Mouse (Mus musculus) mature B cell (primary cell): ENCODE data around the gene Cln5.

Experiments
- in situ Hi-C: fragments of 300-500 bp; cut with MboI; formaldehyde crosslinking; loops from 2 replicates; pipeline ENCODE4 v1.14.3; 2019

The Cln5 gene

DNA sequence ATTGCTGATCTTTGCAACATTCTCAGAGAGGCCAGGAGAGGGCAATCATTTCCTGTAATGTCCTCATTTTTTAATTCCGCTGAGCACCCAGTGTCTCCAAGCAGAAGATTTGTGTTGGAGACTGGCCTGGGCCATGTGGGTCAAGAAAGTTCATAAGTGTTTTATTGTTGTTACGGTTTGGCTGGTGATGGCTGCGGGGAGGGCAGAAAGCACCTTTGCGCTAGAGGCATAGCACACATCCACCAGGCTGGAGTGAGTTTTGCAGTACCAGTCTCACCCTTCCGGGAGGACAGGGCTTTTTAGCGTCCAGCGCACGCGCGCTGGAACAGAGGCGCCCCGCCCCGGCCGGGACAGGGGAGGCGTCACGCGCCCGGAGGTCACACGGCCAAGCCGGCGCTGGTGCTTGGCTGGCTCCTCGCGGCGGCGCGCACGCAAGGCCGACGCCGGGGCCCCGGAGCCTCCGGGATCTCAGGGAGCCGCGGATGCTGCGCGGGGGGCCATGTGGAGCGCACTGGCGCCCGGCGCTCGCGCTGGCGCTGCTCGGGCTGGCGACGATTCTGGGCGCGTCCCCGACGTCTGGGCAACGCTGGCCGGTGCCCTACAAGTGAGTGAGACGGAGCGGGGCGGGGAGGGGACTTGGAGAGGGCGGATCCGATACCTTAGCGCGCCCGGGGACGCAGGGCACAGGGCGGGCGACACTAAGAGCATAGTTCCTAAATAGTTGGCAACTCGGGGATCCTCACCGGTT is at the start of gene Cln5:
TSS of gene Cln5 (plus strand) at position 353 of the 748 bp plus-strand sequence.
- in situ Hi-C loops = loop anchor here (25.0 kb wide), 1 partner anchor 617 kb away; no protein-coding TSS in a partner anchor

DNA sequence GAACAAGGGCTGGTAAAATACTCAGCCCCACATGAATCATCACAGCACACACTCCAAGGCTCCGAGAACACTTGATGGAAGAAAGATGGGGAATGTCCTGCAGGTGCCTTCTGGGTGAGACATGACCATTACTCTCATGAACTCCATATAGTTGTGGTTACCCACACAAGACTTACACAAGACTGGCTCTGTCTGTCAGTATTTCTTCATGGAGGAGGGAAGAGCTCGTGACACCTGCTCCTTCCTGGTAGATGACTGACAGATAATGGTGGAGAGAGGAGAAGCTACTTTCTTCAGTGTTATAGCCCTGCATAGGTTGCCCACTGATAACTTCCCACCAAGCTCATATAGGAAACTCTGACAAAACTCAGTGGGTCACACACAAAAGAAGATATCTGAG is 40.8 kb upstream of the Cln5 start:
- in situ Hi-C loops = loop anchor here (25.0 kb wide), 1 partner anchor 1092 kb away; no protein-coding TSS in a partner anchor

DNA sequence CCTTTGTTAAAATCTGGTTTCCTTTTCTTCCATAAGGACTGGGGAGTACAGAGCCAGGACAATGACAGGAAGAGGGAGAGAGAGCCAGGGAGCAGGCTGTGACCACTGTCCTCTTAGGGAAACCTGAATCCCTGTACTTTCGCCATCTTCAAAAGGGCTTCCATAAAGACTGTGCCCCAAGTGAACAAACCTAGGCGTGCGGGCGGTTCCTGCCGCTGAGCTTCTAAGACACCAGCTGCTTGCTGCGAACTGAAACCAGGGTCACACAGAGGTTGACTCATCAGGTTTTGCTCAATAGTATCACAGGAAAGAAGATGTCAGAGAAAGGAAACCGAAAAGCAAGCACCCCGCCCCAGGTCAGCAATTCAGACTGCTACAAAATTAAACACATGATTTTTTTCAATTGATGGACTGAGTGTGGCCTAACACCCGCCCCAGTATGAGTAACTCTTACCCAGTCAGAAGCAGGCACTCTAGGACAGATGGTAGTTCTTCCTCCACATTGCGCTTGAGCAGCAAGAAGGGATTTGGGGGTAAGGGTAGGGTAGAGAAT is 36.7 kb upstream of the Cln5 start:
- in situ Hi-C loops = loop anchor here (25.0 kb wide), 1 partner anchor 1096 kb away; no protein-coding TSS in a partner anchor

DNA sequence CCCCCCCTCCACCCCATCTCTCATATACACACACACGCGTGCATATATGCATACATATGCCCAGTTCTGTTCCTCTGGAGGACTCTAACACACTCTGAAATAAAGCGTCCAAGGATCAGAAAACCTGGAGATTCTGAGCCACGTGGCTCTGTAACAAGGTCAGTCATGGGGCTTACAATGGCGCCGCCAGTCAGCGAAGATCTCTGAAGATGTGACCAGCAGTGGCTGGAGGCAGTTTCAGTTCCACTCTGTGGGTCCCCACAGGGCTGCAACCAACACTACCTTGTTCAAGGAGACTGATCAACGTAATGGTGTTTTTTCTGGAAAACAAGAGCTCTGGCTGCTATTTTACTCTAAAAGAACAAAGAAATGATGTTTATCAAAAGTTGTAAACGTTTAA is 35.9 kb upstream of the Cln5 start:
- in situ Hi-C loops = loop anchor here (25.0 kb wide), 1 partner anchor 1097 kb away; no protein-coding TSS in a partner anchor

DNA sequence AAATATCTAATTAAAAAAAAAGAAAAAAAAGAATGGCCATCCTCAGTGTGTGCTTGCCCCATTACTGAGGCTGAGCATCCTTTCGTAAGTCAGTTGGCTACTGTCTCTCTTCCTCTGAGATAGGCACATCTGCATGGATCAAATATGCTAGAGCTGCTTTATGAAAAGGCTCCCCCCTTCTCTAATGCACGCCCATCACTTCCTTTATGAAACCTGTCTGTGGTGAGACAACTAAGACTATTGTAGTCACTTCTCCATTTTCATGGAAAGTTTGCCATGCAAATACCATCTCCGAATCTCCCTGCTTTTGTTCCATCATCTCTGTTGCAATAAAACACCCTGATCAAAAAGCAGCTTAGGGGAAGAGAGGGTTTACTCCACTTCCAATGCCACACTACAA is 33.0 kb upstream of the Cln5 start:
- in situ Hi-C loops = loop anchor here (25.0 kb wide), 1 partner anchor 1100 kb away; no protein-coding TSS in a partner anchor

GRCm38 (mm10) chr14:103046677-103047076 is 23.3 kb upstream of the Cln5 start, which contains the start of gene Acod1:
Gene Acod1, plus strand, starts transcription at chr14:103046977.
- in situ Hi-C loops = loop anchor here (5.0 to 25.0 kb wide), 2 partner anchors 34 to 1109 kb away; no protein-coding TSS in a partner anchor

DNA sequence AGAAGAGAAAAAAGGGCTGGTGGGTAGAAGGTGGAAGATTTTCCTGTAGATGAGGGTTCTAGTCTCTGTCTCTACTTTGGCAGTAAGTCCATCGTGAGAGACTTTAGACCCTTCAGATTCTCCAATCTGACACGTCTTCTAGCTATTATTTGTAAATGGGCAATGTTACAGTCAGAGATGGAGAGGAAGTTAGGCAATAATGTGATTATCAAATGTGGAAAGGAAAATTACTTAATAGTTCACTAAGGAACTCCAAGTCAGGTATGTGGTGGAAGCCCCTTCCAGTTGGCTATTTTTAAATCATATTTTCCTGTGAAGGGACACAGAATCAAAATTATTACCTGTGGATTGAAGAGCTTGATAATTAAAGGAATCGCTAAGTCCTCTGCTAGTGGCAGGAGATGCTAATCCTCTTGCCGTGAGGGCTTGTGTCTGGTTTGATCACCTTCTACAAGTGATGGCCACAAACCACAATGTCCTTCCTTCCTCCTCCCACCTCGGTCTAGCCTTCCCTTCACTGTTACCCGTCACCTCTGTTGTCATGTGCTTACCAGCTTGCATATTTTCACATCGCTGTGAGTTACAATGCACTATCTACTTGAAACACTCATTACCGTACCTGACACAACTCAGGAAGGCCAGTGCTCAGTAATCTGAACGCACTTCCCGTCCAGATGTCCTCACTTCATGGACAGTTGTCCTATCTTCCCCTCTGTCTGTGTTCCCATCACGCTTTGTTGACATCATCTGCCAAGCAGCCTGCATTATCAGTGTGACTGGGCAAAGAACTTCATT is 21.5 kb upstream of the Cln5 start:
- in situ Hi-C loops = loop anchor here (5.0 to 25.0 kb wide), 2 partner anchors 36 to 1111 kb away; no protein-coding TSS in a partner anchor

DNA sequence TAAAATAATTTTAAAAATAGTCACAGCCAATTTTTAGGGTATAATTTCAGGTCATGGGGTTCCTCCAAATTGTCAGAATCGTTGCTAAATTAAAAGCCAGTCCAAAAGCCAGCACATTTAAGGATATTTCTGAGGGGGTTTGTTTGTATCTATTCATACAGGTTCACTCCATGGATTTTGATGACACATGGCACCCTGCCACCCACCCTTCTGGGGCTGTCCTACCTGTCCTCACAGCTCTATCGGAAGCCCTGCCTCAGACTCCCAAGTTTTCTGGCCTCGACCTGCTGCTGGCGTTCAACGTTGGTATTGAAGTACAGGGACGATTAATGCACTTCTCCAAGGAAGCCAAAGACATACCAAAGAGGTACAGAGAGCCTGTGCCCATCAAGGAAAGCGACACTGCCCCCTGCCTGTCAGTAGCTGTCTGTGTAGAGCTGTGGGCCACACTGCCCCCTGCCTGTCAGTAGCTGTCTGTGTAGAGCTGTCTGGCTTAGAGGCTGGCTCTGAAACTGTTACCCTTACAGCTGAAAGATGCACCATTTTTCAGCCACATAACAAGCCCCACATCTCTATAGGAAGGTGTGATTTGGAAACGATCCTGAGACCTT is 18.8 kb upstream of the Cln5 start:
- in situ Hi-C loops = loop anchor here (25.0 kb wide), 1 partner anchor 636 kb away; no protein-coding TSS in a partner anchor

DNA sequence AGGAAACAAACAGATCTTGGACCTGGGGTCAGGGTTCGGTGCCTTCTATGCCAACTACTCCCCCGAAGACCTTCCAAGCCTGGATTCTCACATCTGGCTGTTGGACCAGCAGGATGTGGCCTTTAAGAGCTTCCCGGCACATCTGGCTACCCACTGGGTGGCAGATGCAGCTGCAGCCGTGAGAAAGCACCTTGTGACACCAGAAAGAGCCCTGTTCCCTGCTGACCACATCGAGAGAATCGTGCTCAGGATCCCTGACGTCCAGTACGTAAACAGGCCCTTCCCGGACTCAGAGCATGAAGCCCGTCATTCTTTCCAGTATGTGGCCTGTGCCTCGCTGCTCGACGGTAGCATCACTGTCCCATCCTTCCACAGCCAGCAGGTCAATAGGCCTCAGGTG is 15.3 kb upstream of the Cln5 start:
- in situ Hi-C loops = loop anchor here (25.0 kb wide), 1 partner anchor 633 kb away; no protein-coding TSS in a partner anchor

DNA sequence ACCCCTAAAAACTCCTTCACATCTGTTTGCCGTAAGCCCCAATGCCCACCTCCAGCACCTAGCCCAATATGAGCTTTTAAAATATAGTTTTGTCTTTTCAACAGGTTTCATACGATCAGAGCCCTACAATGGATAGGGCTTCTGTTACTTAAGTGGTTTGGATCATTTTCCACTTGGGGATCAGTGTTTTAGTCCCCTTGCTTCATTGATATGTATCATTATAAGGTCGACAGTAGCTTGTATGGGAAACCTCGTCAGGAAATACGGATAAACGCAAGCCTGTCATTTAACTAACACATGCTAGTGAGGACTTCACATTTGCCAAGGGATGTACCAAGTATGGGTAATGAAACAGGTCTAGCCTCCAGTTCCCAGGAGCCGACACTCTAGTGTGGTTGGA is 13.4 kb upstream of the Cln5 start:
- in situ Hi-C loops = loop anchor here (25.0 kb wide), 1 partner anchor 631 kb away; no protein-coding TSS in a partner anchor

GRCm38 (mm10) chr14:103058998-103059397 is 11.0 kb upstream of the Cln5 start:
- in situ Hi-C loops = loop anchor here (25.0 kb wide), 1 partner anchor 628 kb away; no protein-coding TSS in a partner anchor

GRCm38 (mm10) chr14:103059495-103059894 is 10.5 kb upstream of the Cln5 start:
- in situ Hi-C loops = loop anchor here (25.0 kb wide), 1 partner anchor 628 kb away; no protein-coding TSS in a partner anchor

DNA sequence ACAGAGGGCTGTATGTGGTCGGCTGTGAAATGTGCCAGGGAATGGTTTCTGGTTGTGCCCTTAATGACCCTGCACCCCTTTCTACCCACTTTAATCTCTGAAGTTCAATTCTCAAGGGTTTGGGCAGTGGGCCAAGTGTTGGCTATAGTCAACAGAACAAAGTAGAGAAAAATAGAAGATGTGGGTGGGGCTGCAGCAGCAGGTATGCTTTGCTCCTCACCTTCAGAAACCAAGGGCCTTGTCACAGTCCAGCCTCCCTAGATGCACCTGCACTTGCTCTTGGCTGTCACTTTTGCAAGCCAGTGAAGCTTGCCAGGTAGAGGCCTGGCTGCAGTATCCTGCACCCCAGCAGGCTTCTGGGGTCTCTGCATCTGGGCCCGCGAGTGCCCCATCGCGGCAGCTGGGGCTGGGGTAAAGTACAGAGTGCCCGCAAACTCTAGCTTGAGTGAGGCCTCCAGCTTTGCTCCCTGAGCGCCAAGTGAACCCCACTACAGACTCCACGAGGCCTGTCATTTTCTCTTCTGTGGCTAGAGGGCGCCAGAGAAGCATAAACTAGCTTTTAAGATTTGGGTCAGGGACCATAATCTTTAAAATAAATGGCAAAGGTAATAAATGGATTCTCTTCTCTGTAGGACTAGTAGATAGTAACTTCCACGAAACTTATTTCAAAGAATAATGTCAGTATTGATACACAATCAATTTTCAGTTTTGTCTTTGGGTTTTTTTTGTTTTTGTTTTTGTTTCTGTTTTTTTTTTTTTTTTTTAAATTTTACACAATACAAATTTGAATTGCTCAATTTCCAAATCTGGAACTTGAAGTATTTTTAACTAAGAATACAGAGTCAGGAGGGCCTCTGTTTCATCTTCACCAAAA is 4.5 kb upstream of the Cln5 start:
- in situ Hi-C loops = loop anchor here (25.0 kb wide), 1 partner anchor 622 kb away; no protein-coding TSS in a partner anchor

GRCm38 (mm10) chr14:103069465-103069863 is 552 bp upstream of the Cln5 start:
- in situ Hi-C loops = loop anchor here (25.0 kb wide), 1 partner anchor 618 kb away; no protein-coding TSS in a partner anchor

DNA sequence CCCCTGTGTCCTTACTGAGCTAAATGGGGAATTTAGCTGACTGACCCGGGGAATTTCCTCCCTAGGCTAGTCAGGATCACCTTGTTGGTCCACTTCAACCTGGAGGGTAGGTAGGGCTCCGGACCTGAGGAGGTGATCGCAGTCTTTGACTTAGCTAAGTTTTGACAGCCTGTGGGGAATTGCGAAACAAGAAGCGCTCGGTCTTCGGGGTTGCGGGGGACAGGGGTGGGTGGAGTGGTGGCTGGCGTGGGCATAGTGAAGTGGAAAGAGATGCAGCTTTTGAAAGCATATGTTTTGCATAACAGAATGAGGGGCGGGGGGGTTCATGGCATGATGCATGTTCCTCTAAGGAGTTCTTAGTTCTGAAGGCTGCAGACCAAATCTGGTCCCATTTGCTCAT is 774 bp downstream of the Cln5 start:
- in situ Hi-C loops = loop anchor here (25.0 kb wide), 1 partner anchor 617 kb away; no protein-coding TSS in a partner anchor

GRCm38 (mm10) chr14:103071471-103071870 is 1.5 kb downstream of the Cln5 start:
- in situ Hi-C loops = loop anchor here (25.0 kb wide), 1 partner anchor 616 kb away; no protein-coding TSS in a partner anchor

- in situ Hi-C loops = loop anchor here (25.0 kb wide), 1 partner anchor 615 kb away; no protein-coding TSS in a partner anchor
Measured at GRCm38 (mm10) chr14:103072731-103073130, 2.7 kb downstream of the Cln5 start.

DNA sequence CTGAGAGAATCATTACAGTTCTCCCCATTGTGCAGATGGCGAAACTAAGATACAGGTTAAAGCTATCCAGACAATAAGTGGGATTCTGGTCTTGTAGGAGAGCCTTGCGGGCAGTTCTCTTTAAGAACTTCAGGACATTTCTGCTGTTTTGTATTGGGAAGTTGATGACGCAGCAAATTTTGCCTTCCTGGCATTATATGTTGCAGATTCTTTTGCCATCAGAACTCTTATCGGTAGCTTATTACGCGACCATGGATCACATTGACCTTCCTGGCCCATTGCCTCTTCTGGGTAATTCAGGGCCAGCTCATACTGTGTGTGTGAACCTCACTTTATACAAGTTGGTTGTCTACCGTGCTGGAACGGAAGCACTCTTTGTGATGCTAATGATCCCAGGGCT is 3.8 kb downstream of the Cln5 start:
- in situ Hi-C loops = loop anchor here (25.0 kb wide), 1 partner anchor 613 kb away; no protein-coding TSS in a partner anchor

DNA sequence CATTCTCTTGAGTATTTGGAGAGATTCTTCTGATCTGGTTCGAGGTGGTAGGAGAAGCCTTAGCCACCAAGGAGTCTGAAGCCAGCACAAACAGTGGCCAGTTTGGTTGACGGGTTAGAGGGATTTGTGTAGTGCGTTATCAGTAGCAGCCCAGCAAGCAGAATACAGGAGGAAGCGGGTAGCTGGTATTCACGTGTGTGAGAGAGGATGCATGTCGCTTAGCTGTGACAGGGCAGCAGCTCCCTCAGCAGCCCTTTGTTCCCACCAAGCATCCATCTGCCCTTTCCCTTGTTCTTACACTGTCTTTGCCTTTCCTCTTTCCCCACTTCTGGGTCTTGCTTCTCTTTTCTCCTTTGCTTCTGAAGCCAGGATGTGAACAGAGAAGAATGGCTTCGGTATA is 5.2 kb downstream of the Cln5 start:
- in situ Hi-C loops = no loop called here
